Mouse (Mus musculus): ENCODE measurements around the gene Ankrd13a.

DNA sequence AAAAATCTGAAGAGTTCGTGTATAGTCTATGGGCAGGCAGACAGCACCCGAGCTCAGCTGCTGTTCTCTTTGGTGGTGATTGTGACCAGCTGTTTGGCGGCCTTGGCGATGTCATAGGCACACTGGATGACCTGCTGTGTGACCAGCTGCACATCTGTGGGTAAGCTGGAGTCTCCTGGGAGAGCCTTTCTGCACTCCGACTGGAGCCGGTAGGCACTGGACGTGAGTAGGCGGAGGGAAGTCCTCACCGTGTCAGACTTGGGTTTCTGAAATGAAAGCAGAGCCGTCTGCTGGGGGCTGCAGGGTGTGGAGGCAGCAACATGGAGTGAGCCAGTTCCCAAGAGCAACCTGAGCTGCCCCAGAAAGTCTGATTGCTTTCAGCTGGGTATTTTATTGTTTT, 44.3 kb upstream of the Ankrd13a start:
- TF ChIP-seq CTCF (IDR thresholded peaks at IDR 0.05; ENCODE audit: low read depth, low read length): no peak
- TF ChIP-seq POLR2A (IDR thresholded peaks at IDR 0.05; ENCODE audit: extremely low read depth, insufficient read depth, low read length): no peak
